Mouse (Mus musculus) stomach, embryonic 16.5 days (tissue): ENCODE measurements around the gene Stap2. TPM values are rescaled to one million over a fixed set of nuclear protein-coding genes. Genes with fewer than 3 reads are reported as not detected.

Source experiments
- ATAC-seq: fragments of 200-750 bp; cut with Nextera tagmentation; 2 replicates; pipeline ENCODE4 v1.8.0; 2017; ENCODE audit warnings: moderate number of reproducible peaks, moderate TSS enrichment; ENCODE audit not compliant: insufficient read depth, low FRiP score
- H3K27ac ChIP-seq: fragments of 300-500 bp; sonication (generic); 2 replicates; pipeline ENCODE4 v1.5.1; 2014; ENCODE audit warnings: low read length
- H3K27me3 ChIP-seq: fragments of 300-500 bp; sonication (generic); 2 replicates; pipeline ENCODE4 v1.6.1; 2014; ENCODE audit warnings: low read length, control low read depth, mixed read lengths; ENCODE audit not compliant: control insufficient read depth, insufficient read depth
- H3K36me3 ChIP-seq: fragments of 300-500 bp; sonication (generic); 2 replicates; pipeline ENCODE4 v1.6.1; 2014; ENCODE audit warnings: low read length; ENCODE audit not compliant: control insufficient read depth, insufficient read depth
- H3K4me1 ChIP-seq: fragments of 300-500 bp; sonication (generic); 2 replicates; pipeline ENCODE4 v1.6.1; 2014; ENCODE audit warnings: low read length, control low read depth, mixed read lengths; ENCODE audit not compliant: control insufficient read depth, insufficient read depth
- H3K4me2 ChIP-seq: fragments of 300-500 bp; sonication (generic); 2 replicates; pipeline ENCODE4 v1.6.1; 2014; ENCODE audit warnings: low read depth, low read length, mixed read lengths
- H3K4me3 ChIP-seq: fragments of 300-500 bp; sonication (generic); replicated peaks from 2 replicates; pipeline ENCODE4 v1.5.1; 2014; ENCODE audit warnings: mild to moderate bottlenecking, low read length
- H3K9ac ChIP-seq: fragments of 300-500 bp; sonication (generic); 2 replicates; pipeline ENCODE4 v1.6.1; 2014; ENCODE audit warnings: low read length
- H3K9me3 ChIP-seq: fragments of 300-500 bp; sonication (generic); replicated peaks from 2 replicates; pipeline ENCODE4 v1.6.1; 2016; ENCODE audit warnings: low read length, control low read depth; ENCODE audit not compliant: control insufficient read depth
- WGBS: fragments of 180-500 bp; shearing (Covaris S2); extraction: QIAGEN DNeasy Blood & Tissue Kit; methylation state at CpG from one replicate; pipeline ENCODE4 v1.1.7; 2014; 5-methylcytosine and 5-hydroxymethylcytosine counted together
- polyA plus RNA-seq: library from polyadenylated mRNA; unstranded; fragments of >200 nt; fragmentation: Nextera tagmentation; extraction: Ambion mirVana; gene quantifications from 2 replicates; pipeline ENCODE4 v1.2.1, GENCODE M21; 2015

The Stap2 gene
- polyA plus RNA-seq, 1 experiment from 2014 or later, result 41.2 TPM

DNA sequence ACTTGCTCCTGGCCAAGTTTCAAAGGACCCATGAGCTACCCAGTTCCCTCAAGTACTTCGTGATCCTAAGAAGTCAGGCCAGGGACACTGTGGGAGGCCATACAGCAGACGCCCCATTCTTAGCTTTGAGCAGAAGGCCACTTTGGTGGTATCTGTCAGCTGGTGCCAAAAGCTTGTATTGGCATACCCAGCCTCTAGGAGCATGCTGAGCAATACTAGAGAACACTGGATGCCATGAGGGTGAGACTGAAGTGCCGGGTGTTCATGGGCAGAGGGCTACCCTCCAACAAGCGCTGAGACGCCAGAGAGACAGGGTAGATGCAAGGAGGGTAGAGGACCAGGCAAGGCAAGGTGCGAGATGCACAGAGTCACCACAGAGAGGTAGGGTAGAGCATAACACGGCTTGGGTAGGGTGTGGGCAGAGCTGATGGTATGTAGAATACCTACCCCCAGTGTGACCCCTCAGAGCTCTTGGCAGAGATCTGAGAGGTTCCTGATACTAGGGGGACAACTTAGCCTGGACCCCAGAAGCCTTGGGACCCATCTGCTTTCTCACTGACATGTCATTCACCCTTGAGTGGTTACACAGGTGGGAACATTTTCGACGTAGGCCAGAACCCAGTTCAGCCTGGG is 25.0 kb upstream of the Stap2 start:
- Histone ChIP-seq H3K9me3 (no peaks in the 10 kb centered on the region), H3K27ac (no peak overlapping the region), H3K4me1 (peaks cover 34% of the 10 kb centered on the region), H3K4me3 (no peak overlapping the region), H3K9ac (no peak overlapping the region), H3K27me3 (no peaks in the 10 kb centered on the region), H3K36me3 (no peaks in the 10 kb centered on the region), H3K4me2 (no peak overlapping the region)
- ATAC-seq, result no peak
- WGBS, result 87% methylated on average over 9 of the region's 9 CpGs

GRCm38 (mm10) chr17:56027801-56028441 is 22.5 kb upstream of the Stap2 start:
- H3K4me1 ChIP-seq, result peaks cover 17% of the 10 kb centered on the region
- H3K9ac ChIP-seq, result peak overlapping the region; percentile 1; the same call in 1 of the 2 replicates
- H3K27me3 ChIP-seq, result no peaks in the 10 kb centered on the region
- 94% methylated on average over 5 of the region's 5 CpGs for WGBS
- no peak for ATAC-seq
- H3K4me3 ChIP-seq, result no peak overlapping the region
- no peaks in the 10 kb centered on the region for H3K9me3 ChIP-seq
- H3K36me3 ChIP-seq, result no peaks in the 10 kb centered on the region
- H3K27ac ChIP-seq, result no peak overlapping the region
- H3K4me2 ChIP-seq, result no peak overlapping the region

GRCm38 (mm10) chr17:56026881-56027280 is 21.5 kb upstream of the Stap2 start:
- no peak overlapping the region for H3K4me2 ChIP-seq
- H3K9ac ChIP-seq, result no peak overlapping the region
- WGBS, result 79% methylated on average over 1 of the region's 1 CpGs
- no peak overlapping the region for H3K4me3 ChIP-seq
- ATAC-seq, result no peak
- no peaks in the 10 kb centered on the region; the same call in 1 of the 2 replicates for H3K36me3 ChIP-seq
- H3K4me1 ChIP-seq, result peaks cover 8% of the 10 kb centered on the region
- no peaks in the 10 kb centered on the region for H3K9me3 ChIP-seq
- no peaks in the 10 kb centered on the region for H3K27me3 ChIP-seq
- no peak overlapping the region for H3K27ac ChIP-seq

- Histone ChIP-seq H3K4me1 (peaks cover 7% of the 10 kb centered on the region), H3K36me3 (no peaks in the 10 kb centered on the region; the same call in 1 of the 2 replicates), H3K27me3 (no peaks in the 10 kb centered on the region), H3K9me3 (no peaks in the 10 kb centered on the region), H3K9ac (no peak overlapping the region), H3K4me3 (no peak overlapping the region), H3K27ac (no peak overlapping the region), H3K4me2 (no peak overlapping the region)
- 87% methylated on average over 1 of the region's 1 CpGs for WGBS
- no peak for ATAC-seq
Measured at GRCm38 (mm10) chr17:56026303-56026702, 20.9 kb upstream of the Stap2 start.

DNA sequence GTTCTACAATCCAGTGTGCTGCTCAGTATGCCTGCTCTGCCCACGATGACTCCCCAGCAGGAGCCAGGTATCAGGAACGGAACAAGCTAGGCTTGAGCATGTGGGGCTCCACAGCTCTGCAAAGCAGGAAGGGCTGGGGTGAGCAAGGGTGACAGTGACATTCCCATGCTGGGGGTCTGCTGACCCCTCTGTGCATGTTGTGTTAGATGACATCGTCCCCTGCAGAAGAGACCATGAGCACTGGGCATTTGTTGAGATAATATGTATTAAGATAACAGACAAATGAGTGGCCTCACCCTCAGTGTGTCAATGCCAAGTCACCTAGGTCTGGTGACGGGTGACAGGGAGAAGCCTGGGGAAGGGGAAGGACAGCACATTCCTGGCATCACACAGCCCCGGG is 19.5 kb upstream of the Stap2 start:
- Histone ChIP-seq H3K4me1 (peaks cover 7% of the 10 kb centered on the region), H3K4me3 (no peak overlapping the region), H3K9me3 (no peaks in the 10 kb centered on the region), H3K27me3 (no peaks in the 10 kb centered on the region), H3K9ac (no peak overlapping the region; the same call in 1 of the 2 replicates), H3K36me3 (no peaks in the 10 kb centered on the region; the same call in 1 of the 2 replicates), H3K27ac (no peak overlapping the region), H3K4me2 (no peak overlapping the region)
- 75% methylated on average over 5 of the region's 5 CpGs for WGBS
- ATAC-seq, result no peak

DNA sequence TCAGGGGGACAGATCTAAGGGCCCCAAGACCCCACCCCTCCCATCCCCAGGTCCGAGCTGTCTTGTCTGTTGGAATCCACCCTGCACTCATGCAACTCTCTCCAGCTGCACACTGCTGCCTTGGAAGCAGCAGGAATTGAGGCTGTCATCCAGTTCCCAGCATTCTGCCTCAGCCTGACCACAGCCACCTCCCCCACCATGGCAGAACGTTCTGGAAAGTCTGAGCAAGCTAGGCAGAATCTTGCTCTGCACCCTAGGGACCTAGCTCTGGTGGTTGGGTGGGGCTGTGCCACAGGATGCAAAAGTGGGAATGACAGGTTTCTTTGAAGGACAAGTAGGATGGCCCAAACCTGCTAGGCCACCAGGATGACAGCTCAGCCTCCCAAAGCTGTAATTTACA is 19.1 kb upstream of the Stap2 start:
- 59% methylated on average over 2 of the region's 2 CpGs for WGBS
- no peaks in the 10 kb centered on the region for H3K9me3 ChIP-seq
- no peaks in the 10 kb centered on the region; the same call in 1 of the 2 replicates for H3K36me3 ChIP-seq
- peak overlapping the region; percentile 18; the same call in 1 of the 2 replicates for H3K9ac ChIP-seq
- H3K4me1 ChIP-seq, result peaks cover 7% of the 10 kb centered on the region
- H3K4me2 ChIP-seq, result no peak overlapping the region
- no peak for ATAC-seq
- peak overlapping the region; percentile 64 for H3K27ac ChIP-seq
- H3K4me3 ChIP-seq, result no peak overlapping the region
- no peaks in the 10 kb centered on the region for H3K27me3 ChIP-seq

DNA sequence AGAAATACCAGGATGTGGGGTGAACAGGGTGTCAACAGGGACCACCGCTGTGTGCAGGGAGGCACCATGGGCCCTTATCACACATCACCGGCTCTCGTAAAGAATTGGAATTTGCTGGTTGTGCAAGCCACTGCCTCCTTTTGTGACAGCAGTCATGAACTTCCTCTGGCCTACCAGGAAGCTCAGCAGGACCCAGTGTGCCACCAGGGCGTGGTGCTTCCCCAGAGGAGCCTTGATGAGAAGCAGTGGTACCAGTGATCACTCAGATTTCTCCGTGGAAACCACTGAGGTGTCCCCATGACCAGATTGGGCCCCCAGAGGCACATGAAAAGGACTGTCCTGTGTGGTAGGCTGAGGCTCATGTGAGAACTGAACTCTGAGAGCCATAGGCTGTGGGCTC is 18.0 kb upstream of the Stap2 start:
- Histone ChIP-seq H3K9ac (no peak overlapping the region), H3K4me1 (peaks cover 7% of the 10 kb centered on the region), H3K27me3 (no peaks in the 10 kb centered on the region), H3K4me3 (no peak overlapping the region), H3K27ac (peak overlapping the region; percentile 64; the same call in 1 of the 2 replicates), H3K4me2 (no peak overlapping the region), H3K9me3 (no peaks in the 10 kb centered on the region), H3K36me3 (no peaks in the 10 kb centered on the region; the same call in 1 of the 2 replicates)
- no peak for ATAC-seq
- 65% methylated on average over 5 of the region's 5 CpGs for WGBS

DNA sequence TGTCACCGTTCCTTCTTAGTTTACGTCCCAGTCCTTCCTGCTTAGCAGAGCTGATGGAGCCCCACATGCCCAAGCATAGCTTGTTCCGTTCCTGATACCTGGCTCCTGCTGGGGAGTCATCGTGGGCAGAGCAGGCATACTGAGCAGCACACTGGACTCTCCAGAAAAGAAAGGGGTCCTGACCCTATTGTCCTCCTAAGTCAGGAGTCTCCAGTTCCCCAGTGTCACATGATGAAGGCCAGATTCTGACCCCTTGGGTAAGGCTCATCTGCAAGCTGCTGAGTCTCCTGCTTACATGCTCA is 17.6 kb upstream of the Stap2 start:
- Histone ChIP-seq H3K9me3 (no peaks in the 10 kb centered on the region), H3K36me3 (no peaks in the 10 kb centered on the region; the same call in none of the 2 replicates), H3K4me3 (no peak overlapping the region), H3K9ac (no peak overlapping the region), H3K27me3 (no peaks in the 10 kb centered on the region), H3K27ac (no peak overlapping the region; the same call in 1 of the 2 replicates), H3K4me1 (peaks cover 7% of the 10 kb centered on the region), H3K4me2 (no peak overlapping the region)
- ATAC-seq, result no peak
- WGBS, result 92% methylated on average over 4 of the region's 4 CpGs

GRCm38 (mm10) chr17:56022131-56022988 is 17.0 kb upstream of the Stap2 start:
- ATAC-seq, result no peak
- no peaks in the 10 kb centered on the region for H3K27me3 ChIP-seq
- H3K9me3 ChIP-seq, result no peaks in the 10 kb centered on the region
- no peak overlapping the region; the same call in 1 of the 2 replicates for H3K27ac ChIP-seq
- peaks cover 5% of the 10 kb centered on the region for H3K36me3 ChIP-seq
- WGBS, result 72% methylated on average over 2 of the region's 2 CpGs
- H3K4me2 ChIP-seq, result no peak overlapping the region
- H3K4me3 ChIP-seq, result no peak overlapping the region
- H3K9ac ChIP-seq, result no peak overlapping the region
- peaks cover 7% of the 10 kb centered on the region for H3K4me1 ChIP-seq
